Mouse (Mus musculus): ENCODE data around the gene Hist1h1d.
A peak's percentile ranks its signal among the peaks of the same experiment; 100 is the strongest.

Gene Hist1h1d

GRCm38 (mm10) chr13:23552962-23553361 is at the start of gene Hist1h1d:
Gene Hist1h1d (plus strand): TSS chr13:23553262.
- DNase-seq (ENCODE audit: low spot score in 2 of 2) = no peak

DNA sequence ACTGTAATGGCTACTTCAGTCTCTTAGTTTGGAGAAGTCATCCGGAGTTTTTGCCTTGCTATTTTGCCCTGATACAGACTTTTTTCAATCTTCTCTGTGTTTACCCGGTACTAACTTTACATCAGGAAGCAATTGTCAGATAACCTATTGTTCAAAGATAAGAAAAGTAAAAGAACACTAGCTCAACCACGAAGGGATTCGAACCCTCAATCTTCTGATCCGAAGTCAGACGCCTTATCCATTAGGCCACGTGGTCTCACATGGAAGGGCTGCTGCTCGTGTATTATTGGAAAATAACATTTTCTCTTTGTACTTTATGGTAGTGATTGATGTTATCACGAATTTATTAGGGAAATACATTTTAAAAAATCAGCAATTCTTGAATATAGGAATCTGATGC is 49.3 kb upstream of the Hist1h1d start:
- DNase-seq (ENCODE audit: low spot score in 2 of 2) = peak in 1 of 2 experiments; percentile 57

DNA sequence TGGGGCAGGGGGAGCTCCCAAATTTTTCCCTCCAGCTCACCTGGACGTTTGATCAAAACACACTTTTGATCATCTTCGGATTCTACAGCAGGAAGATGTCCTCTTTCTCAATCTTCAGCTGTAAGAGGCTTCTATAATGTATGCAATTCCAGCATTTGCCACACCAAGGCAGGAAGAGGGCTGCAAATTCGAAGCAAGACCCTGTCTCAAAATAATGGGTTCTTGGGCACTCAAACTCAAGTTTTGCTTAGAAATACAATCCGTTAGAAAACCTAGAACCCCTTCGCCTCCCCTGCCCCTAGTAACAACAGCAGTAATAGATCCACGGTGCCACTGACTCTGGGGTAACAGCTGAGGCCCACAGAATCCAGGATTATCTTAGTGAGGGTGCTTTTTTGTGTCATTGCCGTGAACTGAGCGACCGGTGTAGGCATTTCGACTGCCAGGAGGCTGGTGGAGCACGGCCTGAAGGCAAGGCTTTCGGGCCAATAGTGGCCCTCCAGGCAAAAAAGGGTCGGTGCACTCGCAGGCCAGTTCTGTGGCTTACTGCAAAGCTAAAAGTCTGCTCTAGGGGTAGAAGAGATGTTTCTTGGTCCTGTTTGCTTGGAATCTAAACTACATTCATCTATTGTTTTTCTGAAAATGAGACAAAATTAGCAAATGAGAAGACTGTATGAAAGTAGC is 47.3 kb upstream of the Hist1h1d start:
- no peak for DNase-seq (ENCODE audit: low spot score in 2 of 2)

DNA sequence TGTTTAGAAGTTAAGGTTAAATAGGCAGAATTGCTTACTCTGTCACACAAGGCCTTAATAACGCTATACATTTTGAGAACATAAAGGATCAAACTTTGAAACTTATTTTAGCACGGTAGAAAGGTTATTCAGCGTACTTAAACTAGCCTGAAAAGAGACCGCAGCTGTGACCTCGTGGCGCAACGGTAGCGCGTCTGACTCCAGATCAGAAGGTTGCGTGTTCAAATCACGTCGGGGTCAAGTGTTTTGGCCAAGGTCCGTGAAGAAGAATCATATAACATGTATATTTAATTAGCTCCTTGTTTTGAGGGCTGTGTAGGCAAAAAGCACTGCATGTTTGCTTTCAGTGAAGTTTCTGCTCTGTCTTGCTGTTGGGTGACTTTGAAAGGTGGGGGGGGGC is 46.7 kb upstream of the Hist1h1d start:
- DNase-seq (ENCODE audit: low spot score in 2 of 2) = no peak

GRCm38 (mm10) chr13:23506819-23507515 is 46.1 kb upstream of the Hist1h1d start:
- no peak for DNase-seq (ENCODE audit: low spot score in 2 of 2)

DNA sequence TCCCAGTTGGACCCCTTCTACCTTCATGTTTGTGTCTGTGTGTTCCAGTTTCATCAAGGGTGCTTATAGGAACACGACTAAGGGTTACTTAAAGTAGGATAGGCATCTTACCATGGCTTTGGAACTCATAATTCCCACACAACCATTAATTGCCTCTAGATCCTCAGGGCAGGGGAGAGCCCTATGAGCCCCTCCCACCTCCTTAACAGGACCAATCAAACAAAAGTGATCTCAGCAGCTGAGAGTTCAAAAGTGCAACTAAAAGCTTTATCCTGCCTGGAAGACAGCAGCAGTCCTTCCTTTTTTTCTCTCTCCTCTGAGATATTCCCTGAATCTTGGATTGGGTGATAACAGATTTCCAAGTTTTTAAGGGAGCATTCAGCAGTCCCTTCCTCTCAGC is 42.9 kb upstream of the Hist1h1d start:
- DNase-seq (ENCODE audit: low spot score in 2 of 2) = no peak

DNA sequence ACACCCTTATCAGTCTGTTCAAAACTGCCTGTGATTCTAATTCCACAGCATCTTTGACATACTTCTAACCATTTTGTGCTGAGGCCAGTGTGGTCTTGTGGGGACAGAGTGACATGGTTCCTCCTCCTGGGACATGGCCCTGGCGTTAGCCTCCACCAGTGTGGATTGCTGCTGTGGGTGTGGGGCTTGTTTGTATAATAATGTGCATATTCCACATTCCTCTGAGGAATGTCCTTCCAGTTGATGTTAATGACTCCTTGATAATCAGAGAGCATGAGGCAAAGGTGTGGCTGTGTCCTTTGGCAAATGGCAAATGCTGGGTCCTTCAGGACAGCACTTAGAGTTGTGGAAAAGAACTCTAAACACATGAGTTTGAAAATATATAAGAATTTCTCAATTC is 39.5 kb upstream of the Hist1h1d start:
- DNase-seq (ENCODE audit: low spot score in 2 of 2) = no peak

DNA sequence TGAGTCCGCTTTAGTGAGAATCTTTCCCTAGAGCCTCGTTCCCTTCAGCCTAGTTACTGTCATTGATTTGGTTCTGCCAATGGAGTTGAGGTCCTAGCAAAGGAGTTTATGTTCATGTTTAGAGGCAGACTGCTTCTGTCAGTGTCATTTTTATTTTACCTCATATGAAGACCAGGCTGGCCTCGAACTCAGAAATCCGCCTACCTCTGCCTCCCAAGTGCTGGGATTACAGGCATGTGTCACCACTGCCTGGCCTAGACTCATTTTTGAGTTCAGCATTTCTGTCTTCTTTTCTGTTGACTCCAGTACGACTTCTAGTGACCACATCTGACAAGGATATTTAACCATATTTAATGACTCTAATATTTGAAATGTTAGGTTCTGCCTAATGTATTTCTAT is 37.8 kb upstream of the Hist1h1d start:
- no peak for DNase-seq (ENCODE audit: low spot score in 2 of 2)

DNA sequence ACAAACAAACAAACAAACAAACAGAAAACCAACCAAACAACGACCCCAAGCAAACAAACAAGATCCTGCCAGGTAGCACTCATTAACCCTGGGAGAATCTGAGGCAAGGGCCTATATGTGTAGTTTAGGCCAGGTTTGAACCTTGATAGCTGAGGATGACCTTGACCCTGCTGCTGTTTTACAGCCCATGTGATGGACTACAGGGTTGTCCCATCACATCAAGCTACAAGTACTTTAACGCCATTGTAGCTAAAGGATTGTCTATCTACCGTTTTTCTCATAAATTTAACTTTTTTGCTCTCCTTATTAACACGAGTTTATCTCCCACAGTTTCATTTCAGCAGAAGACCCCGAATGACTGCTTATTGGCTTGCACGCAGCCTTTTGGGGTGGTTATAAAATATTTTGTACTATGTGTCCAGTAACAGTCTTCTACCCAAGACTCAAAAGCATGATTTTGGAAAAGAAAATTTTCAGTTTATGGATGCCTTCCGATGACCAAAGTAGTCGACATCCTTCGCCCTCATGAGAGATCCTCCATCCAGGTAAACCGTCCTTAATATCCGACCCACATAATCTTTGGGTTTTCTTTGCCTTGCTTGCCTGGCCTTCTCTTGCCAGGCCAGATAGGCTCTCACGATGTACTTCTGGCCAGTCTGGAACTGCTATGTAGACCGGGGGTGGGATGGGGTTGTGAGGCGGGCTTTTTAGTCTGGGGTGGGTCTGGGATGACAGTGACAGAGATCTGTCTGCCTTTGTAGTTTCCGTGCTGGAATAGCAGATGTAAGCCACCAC is 37.0 kb upstream of the Hist1h1d start:
- no peak for DNase-seq (ENCODE audit: low spot score in 2 of 2)

GRCm38 (mm10) chr13:23516822-23517602 is 36.0 kb upstream of the Hist1h1d start:
- peak; percentile 32 to 83 for DNase-seq (ENCODE audit: low spot score in 2 of 2)

DNA sequence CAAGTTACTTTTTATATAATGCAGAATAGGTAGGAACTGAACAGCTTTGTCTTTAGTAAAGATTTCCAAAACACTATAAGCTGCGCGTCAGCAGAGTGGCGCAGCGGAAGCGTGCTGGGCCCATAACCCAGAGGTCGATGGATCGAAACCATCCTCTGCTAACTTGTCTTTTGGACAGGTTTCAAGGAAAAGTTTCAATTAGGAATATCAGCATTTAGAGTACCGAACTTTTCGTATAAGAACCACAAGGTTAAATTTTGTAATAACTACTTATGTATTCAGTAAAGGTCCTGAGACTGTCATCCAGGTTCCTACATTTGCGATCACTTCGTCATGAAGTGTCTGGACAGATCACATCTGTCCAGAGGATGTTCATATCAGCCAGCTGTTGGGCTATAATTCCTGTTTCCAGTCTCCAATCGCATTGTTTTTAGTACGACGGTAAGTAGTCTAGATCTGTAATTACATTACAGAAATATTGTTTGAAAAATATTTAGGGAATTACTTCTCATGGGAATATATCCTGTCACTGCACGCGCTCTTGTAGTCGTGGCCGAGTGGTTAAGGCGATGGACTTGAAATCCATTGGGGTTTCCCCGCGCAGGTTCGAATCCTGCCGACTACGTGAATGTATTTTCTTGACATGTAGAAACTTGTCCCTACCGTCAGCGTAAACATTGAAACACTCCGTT is 35.3 kb upstream of the Hist1h1d start:
- peak; percentile 72 to 92 for DNase-seq (ENCODE audit: low spot score in 2 of 2)

DNA sequence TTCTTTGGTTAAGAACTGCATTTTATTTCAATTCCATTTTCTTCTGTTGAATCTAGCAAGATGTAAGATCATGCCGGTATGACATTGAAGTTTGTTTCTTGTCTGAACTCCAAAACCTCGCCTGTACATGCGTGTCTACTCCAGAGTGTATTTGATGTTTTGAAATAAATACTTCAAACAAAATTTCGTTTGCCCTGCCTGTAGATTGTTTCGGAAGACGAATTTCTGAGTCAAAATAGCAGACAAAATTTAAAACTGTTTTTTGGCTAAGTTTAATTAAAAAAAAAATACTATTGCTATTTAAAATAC is 34.8 kb upstream of the Hist1h1d start:
- DNase-seq (ENCODE audit: low spot score in 2 of 2) = no peak

DNA sequence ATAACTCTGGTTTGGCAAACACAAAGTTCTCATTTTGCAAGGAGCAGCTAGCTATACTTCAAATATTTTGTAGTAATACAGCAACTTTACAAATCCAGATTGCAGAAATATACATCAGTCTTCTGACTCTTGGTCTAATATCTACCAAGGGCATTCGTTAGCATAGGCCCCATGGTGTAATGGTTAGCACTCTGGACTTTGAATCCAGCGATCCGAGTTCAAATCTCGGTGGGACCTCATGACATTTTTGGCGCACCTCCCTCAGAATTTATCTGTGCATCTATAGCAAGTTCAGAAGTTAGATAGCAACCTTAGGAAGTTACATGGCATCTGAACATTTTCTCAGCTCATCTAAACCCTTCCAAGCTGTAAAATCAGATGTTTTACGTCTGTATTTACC is 34.2 kb upstream of the Hist1h1d start:
- DNase-seq (ENCODE audit: low spot score in 2 of 2) = peak; percentile 62 to 87

DNA sequence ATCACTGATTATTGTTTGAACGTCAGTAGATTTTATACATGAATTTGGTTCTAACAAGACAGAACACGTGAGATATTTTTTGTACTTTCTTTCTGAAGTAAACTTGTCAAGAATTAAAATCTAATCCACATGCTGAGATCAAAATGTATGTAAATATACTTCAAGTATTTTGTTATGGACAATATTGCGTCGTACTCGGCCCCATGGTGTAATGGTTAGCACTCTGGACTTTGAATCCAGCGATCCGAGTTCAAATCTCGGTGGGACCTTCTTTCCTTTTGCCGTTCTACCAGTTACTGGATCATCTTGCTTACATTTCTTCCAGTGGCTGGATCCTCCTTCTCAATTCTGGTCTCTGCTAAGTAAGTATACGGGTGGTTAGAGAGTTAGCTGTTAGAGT is 33.6 kb upstream of the Hist1h1d start:
- peak; percentile 58 to 84 for DNase-seq (ENCODE audit: low spot score in 2 of 2)

GRCm38 (mm10) chr13:23521703-23522102 is 31.4 kb upstream of the Hist1h1d start:
- peak; percentile 57 to 79 for DNase-seq (ENCODE audit: low spot score in 2 of 2)

GRCm38 (mm10) chr13:23523976-23524375 is 29.1 kb upstream of the Hist1h1d start:
- no peak for DNase-seq (ENCODE audit: low spot score in 2 of 2)

DNA sequence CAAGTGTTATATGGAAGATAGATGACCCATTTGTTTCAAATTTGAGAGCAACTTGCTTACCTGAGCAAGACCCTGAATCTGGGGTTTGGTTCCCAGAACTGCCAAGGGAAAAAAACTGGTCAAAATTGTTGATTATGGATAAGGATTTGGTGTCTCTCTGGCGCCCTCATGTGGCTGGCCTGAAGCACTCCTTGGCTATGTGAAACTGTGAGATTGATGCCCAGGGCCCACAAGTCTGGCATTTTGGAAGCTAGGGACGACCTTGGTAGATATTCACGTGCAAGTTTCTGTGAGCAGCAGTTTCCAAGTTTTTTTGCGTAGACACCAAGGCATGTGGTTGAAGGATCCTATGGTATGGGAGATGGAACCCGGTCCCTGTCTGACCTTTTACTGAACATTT is 28.4 kb upstream of the Hist1h1d start:
- DNase-seq (ENCODE audit: low spot score in 2 of 2) = peak; percentile 39

- DNase-seq (ENCODE audit: low spot score in 2 of 2) = no peak
Measured at GRCm38 (mm10) chr13:23525901-23526300, 27.2 kb upstream of the Hist1h1d start.

GRCm38 (mm10) chr13:23526312-23526711 is 26.8 kb upstream of the Hist1h1d start:
- DNase-seq (ENCODE audit: low spot score in 2 of 2) = peak; percentile 80 to 92

DNA sequence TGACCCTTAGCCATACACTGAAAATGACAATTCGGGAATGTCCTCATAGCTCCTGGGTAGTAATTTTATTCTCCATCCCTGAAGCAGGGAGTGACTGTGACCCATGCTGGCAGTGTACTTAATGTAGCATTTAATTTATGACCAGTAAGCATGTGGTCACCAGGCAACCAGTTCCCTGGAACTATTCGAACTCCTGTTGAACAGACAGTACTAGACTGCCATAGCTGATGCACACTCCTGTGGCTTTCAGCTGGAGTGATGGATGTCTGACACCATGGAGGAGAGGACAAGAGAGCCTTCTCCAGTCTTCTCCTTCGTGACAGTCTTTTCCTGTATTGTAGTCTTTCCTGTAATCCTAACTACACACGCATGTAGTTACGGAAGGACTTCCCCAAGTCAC is 24.1 kb upstream of the Hist1h1d start:
- DNase-seq (ENCODE audit: low spot score in 2 of 2) = no peak

DNA sequence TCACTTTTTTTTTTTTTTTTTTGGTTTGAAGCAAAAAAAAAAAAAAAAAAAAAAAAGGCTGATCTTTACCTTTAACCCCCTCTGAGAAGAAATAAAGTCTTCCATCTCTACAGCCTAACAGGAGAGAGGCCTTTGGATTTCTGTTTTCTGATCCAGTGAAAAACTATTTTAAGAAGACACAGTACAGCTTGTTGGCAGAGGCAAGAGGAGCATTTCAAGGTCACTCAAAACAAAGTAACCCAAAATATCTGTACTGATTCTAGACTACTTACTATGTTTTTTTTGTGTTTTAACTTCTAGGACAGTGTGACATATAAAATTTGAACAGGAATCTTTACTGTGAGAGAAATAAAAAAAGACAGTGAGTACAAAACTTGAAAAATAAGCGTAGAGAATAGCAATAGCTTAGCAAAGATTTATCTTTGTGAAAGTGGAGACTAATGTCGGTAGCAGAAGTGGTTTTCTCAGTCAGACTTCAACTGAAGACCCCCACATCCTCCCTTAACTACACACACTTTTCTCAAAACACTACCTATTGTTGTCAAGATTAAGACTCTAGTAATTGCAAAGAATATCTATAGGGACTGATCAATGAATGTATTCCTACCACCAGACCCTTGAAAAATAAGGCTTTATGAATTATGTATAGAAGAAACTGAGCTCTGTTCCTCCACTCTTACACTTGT is 23.4 kb upstream of the Hist1h1d start:
- no peak for DNase-seq (ENCODE audit: low spot score in 2 of 2)
